Mouse (Mus musculus) skeletal muscle tissue, adult 2 months (tissue): ENCODE data around the gene Ing5.
"Not testable (repeated sequence)": the region's sequence is repeated elsewhere in the genome, so short reads cannot be mapped to it uniquely, and the experiment has no call there.

Experiments
- DNase-seq: peaks from one replicate; pipeline ENCODE4 v3.0.0-alpha.2; 2012; ENCODE audit warnings: low read depth, low spot score

Gene Ing5

DNA sequence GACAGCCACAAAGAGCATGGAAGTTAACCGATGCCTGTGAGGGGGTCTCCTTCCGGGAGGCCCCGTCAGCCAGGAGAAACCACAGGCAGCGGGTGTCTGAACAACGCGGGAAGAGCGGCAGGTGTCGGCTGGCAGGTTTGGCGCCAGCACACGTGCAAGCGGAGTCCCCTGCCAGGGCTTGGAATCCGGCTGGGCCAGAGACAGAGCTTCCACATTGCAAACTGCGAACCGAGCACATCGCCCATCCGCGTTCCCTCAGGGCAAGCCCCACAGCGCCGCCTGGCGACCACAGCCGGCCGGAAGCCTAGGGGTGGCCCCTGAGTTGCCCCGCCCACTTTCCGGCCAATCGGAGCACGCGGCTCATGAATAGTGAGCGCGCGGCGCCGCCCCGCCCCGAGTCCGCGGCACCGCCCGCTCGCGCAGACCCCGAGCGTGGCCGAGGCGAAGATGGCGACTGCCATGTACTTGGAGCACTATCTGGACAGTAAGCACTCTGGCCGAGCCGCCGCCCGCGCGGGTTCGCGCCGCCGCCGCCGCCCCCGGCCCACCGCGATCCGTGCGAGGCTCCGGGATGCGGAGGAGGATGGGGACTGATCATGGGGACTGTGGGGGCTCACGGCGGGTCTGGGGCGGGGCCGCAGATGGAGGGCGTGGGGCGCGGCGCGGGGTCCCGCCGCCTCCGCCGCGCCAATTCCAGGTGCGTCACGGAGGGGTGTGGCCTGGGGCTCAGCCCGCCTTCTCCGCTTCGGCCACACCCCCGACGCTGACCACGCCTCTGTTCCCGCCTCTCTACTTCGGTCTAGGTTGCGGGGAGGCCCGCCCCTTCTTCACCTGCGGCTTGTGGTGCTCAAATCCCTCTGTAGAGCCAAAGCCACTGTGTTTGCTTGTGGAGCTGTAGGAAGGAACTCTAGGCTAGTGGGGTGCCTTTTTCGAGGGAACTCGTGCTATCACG lies at the start of gene Ing5:
Gene Ing5, plus strand, starts transcription at position 410 of the 952 bp plus-strand sequence.
- peak; percentile 96 for DNase-seq

DNA sequence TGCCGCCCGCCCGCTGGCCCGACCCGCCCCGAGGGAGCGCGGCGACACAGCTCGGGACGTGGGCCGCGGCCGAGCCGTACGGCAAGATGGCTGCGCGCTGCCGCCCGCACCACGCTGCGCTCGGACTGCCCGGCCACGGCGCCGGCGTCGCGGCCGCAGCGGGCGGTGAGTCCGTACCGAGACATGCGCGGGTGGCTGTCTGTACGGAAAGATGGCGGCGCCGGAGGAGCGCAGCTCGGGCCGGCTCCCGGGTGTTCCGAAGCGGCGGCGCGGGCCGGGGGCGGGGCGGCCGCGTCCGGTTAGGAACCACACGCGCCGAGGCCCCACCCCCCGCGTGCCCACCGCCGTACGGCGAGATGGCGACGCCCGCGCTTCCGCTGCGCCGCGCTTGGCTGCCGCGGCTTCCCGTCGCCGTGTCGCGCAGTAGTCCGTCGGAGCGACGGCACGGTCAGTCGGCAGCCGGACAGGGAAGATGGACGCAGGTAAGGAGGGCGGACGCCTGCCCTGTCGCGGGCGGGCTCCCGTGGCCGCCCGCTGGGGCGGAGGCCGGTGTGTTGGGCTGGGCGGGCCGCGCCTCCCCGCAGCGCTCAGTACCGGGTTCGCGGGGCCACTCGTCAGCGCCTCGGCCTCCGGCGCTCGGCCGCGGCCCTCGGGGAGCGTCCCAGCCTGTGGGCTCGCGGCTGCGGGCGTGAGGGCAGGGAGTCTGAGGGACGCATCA lies 49.0 kb upstream of the Ing5 start, which contains the start of gene Thap4:
Gene Thap4, minus strand, starts transcription at position 292 of the 718 bp plus-strand sequence.
- peak; percentile 88 for DNase-seq

DNA sequence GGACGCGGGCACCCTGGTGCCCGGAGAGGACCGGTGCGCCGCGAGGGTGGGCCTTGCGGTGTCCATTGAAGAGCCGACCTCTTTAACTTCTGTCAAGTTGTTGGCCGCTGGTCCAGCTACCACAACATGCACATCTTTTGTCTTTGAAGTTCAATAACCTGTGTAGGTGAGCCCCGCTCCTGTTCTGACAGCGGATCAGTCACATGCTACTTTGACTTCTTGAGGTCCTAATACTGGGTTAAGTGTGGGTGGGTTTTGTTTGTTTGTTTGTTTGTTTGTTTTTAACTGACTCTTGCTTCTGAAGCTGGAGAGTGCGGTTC lies 48.5 kb upstream of the Ing5 start:
- no peak for DNase-seq

DNA sequence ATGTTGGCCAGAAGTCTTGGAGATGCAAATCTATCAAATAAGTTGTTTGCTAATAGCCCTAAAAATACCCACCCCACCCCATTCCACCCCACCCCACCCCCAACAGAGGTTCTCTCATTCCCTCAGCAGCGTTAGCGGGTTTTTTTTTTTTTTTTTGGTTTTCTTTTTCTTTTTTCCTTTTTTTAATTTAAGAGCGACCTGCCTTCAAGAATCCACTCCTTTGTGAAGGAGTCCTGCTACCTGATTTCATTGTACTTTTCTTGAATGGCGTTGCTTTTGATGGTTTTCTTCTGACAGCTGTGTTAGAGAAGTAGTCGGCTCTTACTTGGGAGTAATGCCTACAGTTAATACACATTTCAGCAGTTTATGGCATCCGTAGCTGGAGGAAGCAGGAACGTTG lies 48.1 kb upstream of the Ing5 start:
- DNase-seq, result no peak

DNA sequence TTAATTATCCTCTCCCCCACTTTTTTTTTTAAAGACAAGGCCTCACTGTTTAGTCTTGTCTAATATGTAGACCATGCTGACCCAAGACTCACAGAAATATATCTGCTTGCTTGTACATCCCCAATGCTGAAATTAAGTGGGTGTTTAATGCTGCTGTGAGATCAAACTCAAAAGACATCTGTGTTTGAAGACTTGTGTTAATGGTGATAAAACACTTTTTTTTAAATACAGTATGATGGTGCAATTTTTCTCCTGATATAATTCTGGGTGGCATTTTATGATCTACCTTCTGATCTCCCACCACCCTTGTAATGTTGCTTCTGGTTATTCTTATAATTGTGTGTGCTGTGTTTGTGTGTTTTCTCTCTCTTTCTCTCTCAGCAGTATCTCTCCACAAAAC lies 47.6 kb upstream of the Ing5 start:
- no peak for DNase-seq

GRCm38 (mm10) chr1:93760076-93760475 lies 43.7 kb upstream of the Ing5 start:
- no peak for DNase-seq

- DNase-seq, result not testable (repeated sequence)
These were observed 40.2 kb upstream of the Ing5 start for GRCm38 (mm10) chr1:93763531-93763930.

DNA sequence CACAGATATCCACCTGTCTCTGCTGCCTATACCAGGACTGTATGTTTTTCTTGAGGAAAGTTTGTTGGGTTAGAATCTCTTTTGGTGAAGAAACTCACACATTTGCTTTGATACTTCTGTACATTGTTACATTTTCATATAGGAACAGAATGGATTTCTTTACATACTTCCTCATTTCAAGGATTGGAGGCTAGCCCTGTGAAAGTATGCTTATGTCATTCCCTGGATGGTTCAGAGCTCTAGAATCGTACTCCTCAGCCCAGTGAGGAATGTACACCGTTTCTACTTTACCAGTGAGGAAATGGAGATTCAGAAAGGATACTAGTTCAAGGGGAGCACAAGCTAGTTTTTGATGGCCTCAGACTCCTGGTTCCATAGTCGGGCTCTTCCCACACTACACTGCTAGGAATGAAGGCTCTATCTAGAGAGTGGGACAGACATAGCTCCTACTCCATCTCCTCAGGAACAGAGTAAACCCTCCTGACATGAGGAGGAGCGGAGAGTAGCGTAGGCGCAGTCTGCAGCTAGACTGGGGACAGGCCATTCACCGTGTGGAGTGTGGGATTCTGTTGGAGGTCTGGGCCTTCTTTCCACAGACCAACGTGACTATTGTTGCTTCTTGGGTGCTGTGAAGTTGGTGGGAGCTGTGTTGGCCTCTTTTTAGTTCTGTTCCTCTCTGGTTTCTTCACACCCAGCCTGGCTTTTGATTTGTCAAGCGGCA lies 38.7 kb upstream of the Ing5 start:
- DNase-seq, result no peak

DNA sequence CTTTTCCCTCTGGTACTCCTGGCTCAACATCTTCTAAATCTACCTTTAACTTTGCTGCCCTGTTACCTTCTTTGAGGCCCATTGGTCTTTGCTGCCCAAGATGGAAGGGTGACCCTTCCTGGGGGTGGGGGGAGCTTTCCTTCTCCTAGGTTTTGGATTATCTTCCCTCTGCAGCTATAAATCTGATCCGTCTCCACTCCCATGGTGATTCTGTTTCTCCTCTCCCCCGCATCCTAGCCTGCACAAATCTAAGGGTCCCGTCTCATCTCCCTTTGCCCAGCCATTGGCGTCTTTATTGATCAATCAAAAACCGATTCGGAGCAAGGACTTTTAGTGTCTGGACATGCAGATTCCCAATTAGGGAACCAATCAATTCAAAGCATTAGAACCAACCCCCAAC lies 36.2 kb upstream of the Ing5 start:
- DNase-seq, result no peak

DNA sequence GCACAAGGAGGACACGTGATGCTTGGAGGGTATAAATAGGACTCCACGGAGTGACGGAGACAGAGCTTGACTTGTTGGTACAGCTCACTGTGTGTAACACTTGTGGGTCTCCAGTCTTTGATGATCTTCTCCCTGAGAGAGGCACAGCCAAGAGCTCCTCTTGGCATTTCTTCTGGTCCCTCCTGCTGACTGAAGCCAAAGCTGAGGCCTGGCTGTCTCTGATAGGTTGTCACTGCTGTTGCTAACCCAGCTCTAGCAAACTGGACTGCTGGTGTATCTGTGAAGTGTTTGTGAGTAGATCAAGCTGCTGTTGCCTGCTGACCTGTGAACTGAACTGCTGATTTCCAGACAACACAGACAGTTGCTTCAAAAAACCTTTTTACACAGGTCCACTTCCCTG lies 33.9 kb upstream of the Ing5 start:
- no peak for DNase-seq

DNA sequence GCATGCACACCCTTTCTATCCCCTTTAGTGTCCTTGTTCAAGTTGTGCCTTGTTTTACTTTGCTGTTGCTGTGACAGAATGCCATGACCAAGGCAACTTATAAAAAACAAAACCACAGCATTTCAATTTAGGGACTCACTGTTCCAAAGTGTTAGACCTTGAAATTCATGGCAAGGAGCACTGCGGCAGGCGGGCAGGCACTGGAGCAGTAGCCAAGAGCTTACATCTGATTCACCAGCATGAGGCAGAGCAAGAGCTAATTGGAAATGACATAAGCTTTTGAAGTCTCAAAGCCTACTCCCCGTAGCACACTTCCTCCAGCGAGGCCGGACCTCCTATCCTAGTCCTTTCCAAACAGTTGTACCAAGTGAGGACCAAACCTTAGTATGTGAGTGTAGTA lies 27.1 kb upstream of the Ing5 start:
- DNase-seq, result no peak

DNA sequence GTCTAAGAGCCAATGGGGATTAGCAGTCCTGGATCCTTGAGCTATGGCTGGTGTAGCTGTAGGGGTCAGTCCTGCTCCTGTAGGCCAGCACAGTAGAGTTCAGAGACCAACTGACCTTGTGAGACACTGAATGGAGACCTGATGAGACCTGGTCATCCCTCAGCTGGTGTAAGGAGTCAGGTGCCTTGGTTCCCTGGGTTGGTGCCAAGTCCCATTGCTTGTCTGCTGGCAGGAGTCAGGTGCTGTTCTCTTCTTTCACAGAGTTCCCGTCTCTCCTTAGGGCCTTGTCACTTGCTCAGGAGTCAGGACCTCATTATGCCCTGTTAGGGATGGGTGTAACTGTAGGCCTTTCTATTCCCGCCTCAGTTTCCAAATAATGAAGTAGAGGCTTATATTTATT lies 16.9 kb upstream of the Ing5 start:
- no peak for DNase-seq

GRCm38 (mm10) chr1:93794526-93794925 lies 9.2 kb upstream of the Ing5 start:
- DNase-seq, result no peak

DNA sequence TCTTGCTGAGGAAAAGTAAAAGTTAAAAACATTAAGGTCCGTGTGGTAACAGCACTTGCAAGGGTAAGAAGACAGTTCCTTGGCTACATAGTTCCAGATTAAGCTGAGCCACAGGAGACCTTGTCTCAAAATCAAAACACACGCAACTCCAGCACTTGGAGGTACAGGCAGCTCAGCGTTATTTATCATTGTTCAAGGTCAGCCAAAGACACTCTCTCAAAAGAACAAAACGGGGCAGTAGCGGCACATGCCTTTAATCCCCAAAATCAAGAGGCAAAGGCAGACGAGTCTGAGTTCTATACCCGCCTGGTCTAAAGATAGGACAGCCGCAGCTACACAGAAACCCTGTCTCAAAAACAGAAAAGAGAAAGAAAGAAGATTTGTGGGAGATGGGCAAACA lies 7.9 kb upstream of the Ing5 start:
- no peak for DNase-seq

GRCm38 (mm10) chr1:93800670-93801503 lies 2.9 kb upstream of the Ing5 start:
- DNase-seq, result no peak

DNA sequence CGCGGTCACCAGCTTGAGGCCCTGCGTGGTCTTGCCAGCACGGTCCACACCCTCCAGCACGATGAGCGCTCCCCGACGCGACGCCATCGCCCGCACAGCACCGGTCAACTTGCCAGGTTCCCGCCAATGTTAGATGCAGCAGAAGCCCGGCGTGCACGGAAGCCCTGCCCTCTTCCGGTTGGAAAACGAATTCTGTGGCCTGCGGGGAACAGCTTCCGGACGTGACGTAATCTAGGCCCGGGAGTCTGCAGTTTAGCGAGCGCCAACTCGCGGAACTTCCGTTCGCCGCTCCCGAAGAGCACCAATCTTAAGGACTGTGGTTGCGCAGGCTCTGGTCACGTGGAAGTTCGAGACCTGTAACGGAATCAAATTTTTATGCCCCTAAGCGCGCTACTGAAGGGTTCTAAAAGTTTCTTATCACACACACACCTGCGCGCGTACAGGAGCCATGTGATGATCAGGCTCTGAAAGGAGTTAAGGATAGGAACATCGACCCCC lies 2.0 kb upstream of the Ing5 start, which contains the start of gene Dtymk:
Gene Dtymk, minus strand, starts transcription at position 194 of the 498 bp plus-strand sequence.
- peak; percentile 96 for DNase-seq

GRCm38 (mm10) chr1:93802771-93803170 lies 994 bp upstream of the Ing5 start:
- DNase-seq, result no peak

DNA sequence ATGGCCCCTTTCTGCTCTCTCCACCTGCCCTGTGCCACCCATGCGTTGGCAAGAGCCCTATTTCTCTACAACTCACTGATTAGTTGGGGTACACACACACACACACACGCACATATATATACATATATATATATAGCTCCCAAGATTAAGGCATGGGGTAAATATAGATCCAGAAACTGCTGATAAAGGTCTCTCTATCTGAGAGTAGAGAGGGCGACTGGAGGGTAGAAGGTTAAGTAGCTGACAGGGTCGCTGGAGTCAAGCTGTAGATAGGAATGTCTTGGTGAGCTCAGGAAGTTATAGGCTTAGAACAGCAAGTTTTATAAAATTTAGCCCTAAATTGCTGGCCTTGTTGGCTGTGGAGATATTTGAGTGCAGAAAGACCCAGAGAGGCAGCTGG lies 1.1 kb downstream of the Ing5 start:
- DNase-seq, result no peak

DNA sequence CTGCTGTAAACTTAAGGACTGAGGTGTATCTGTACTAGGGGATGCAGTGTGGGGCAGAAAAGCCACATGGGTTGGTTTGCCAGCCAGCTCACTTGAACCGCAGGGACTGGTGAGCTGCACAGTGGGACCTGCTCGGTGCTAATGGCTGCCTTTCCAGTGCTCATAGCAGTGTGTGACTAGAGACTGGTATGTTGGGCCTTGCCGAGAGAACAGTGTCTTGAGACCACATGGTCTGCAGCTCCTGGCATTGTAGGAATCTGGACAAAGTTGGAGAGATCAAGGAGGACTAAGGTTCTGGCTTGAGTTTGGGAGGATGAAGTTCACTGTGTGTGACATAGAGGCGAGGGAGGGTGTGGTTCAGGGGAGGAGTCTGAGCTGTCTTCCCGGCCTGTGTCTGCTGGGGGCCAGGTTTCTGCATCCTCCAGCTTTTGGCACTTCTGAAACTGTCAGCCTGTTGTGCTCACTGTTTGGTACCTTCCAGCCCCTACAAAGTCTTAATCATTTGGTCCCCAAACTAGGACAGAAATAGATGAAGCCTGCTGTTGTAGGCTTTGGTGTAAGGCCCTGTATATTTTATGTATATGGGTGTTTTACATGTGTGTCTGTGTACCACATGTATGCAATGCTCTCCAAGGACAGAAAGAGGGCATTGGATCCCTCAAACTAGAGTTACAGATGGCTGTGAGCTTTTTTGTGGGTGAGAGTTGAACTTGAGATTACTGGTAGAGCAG lies 1.6 kb downstream of the Ing5 start:
- DNase-seq, result no peak

DNA sequence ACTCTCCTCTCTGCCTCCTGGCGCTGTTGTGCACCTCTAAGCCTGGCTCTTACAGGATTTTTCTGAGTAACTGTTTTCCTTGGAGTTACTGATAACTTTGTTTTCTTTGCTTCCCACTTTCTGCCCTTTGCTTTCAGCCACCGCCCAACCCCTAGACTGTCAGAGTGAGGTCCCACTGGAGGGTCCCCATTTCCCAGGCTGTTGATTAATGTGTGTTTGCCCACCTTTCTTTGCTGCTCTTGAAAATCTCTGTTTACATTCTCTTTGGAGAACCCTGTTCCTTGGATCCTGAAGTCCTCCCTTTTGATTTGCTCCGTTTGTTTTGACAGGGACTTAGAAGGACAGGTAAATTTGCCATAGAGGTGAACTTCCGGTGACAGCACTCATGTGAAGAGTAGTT lies 5.1 kb downstream of the Ing5 start:
- no peak for DNase-seq
